ENCODE assay signal across 19 mouse cellular contexts in the genomic region with DNA sequence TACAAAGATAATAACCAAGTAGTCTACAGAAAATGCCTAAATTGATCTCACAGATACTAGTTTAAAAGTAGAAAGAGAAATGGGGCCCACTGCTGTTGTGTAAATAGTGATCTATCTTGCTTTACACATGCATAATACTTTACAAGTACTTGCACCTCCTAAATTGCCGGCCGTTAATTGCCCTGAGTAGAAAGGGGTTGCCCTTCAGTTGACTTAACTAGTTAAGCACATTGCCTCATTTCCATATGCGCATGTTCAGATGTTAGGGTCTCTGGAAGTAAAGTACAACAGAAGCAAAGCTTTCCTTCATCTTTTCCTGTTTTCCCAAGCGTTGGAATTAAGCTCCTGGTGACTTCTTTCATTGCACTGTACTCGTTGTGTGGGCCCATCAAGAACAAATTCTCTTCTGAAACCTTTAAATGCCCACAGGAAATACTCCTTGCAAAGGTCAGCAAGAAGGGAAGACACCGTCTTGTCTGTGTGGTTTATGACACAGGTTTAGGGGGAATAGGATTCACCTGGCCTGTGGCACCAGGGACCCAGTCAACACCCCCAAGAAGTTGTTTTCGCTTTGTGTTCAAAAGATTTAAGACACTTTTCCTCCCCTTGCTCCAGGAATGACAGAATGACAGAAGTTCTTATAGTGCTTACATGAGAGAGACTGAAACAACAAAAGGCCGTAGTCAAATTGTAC. TPM values are rescaled to one million over a fixed set of nuclear protein-coding genes. Genes with fewer than 3 reads are reported as not detected.
"Had no signal": no experiment of that assay in that cellular context is flagged by ENCODE, and none has a peak within 500 bp of the region (broad histone marks: within the 10 kb centered on the region; RNA-seq: fewer than 3 reads in every experiment).

No protein-coding gene starts in this region.

- H3K4me2 ChIP-seq: limb, embryonic 15.5 days; liver, embryonic 12.5 days; lung, embryonic 14.5 days; midbrain, embryonic 12.5 days; neural tube, embryonic 12.5 days had no signal

- H3K4me3 ChIP-seq: layer of hippocampus, adult 2 months; limb, embryonic 15.5 days; liver, embryonic 12.5 days; midbrain, embryonic 12.5 days; myocyte; neural tube, embryonic 12.5 days had no signal

- H3K27ac ChIP-seq: layer of hippocampus, adult 2 months; limb, embryonic 15.5 days; liver, embryonic 12.5 days; midbrain, embryonic 12.5 days; neural tube, embryonic 12.5 days had no signal

- H3K9ac ChIP-seq: limb, embryonic 15.5 days; liver, embryonic 12.5 days; lung, embryonic 14.5 days; midbrain, embryonic 12.5 days; neural tube, embryonic 12.5 days had no signal

- ATAC-seq: liver, embryonic 12.5 days had no signal

- DNase-seq: kidney, postnatal 10 days; kidney, postnatal 4 days; left cerebral cortex, postnatal 4 days; lung, embryonic 14.5 days; lung, postnatal 10 days; lung, postnatal 4 days; retina, postnatal 1 day; right cerebral cortex, postnatal 4 days; spleen, adult 18-20 months; thymus, adult 18-20 months; thymus, postnatal 14 days had no signal

- H3K9me3 ChIP-seq: limb, embryonic 15.5 days; liver, embryonic 12.5 days; midbrain, embryonic 12.5 days; neural tube, embryonic 12.5 days had no signal

RNA-seq across cellular contexts. Expression of a gene that starts 6.9 kb away (rescaled TPM):
- total RNA-seq: megakaryocyte, adult 5-6 weeks had no signal
- polyA plus RNA-seq: liver, embryonic 12.5 days; liver, embryonic 16.5 days had no signal
